Mouse (Mus musculus) granulocyte monocyte progenitor cell, adult 5-6 weeks (primary cell): ENCODE data around the gene Acoxl. TPM values are rescaled to one million over a fixed set of nuclear protein-coding genes. Genes with fewer than 3 reads are reported as not detected.
A peak's percentile ranks its signal among the peaks of the same experiment; 100 is the strongest.

Experiments used
- ATAC-seq: replicated peaks from 2 replicates; pipeline ENCODE4 v1.8.0; 2016; ENCODE audit warnings: mild to moderate bottlenecking, moderate TSS enrichment, inconsistent platforms; ENCODE audit not compliant: poor library complexity, severe bottlenecking
- total RNA-seq, 2 experiments: library from RNA; stranded (forward) in 1 of 2; stranded (reverse) in 1 of 2; fragments of 200-712, 200-1000 nt in 1 of 2; fragments of >200 nt in 1 of 2; fragmentation: Nextera tagmentation in 1 of 2; gene quantifications; 2 replicates each; pipeline ENCODE4 v1.2.3; 2014 to 2017

Gene Acoxl
- total RNA-seq, 2 experiments from 2014 or later = not detected

DNA sequence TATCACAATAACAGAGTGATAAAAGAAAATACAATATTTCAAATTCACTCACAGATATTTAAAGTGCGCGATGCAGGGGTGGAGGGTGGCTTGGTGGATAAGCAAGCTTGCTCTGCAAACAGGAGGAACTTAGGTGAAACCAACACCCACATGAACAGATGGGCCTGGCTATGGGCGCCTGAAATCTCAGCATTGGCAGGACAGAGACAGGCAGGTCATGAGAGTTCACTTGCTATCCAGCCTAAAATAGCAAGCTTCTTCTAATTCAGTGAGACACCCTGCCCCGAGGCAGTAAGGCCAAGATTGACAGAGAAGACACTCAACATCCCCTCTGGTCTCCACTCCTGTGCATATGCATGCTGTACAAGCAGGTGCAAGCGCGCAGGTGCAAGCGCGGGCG lies 263.4 kb downstream of the Acoxl start:
- no peak for ATAC-seq

- no peak for ATAC-seq
These were observed 266.1 kb downstream of the Acoxl start for GRCm38 (mm10) chr2:128104815-128105214.

- ATAC-seq = no peak
These were observed 267.0 kb downstream of the Acoxl start for GRCm38 (mm10) chr2:128105651-128106050.

- peak; percentile 93 for ATAC-seq
These were observed 272.9 kb downstream of the Acoxl start for GRCm38 (mm10) chr2:128111537-128111936.

- no peak for ATAC-seq
These were observed 275.9 kb downstream of the Acoxl start for GRCm38 (mm10) chr2:128114621-128115020.

DNA sequence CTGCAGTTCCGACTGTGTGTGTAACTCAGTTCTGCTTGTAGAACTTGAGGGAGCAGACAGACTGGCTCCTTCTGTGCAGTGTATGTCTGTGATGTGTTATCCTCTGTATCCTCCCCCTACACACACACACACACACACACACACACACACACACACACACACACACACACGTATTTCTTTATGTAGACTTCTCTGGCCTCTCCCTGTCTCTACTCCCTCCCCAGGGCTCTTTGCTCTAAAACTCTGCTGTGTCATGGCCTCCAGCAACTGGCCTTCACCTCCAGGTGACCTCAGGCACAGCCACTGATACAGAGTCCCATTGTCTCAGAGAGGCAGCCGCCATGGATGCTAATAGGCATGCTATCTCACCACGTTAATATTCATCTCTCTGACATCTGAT lies 276.9 kb downstream of the Acoxl start:
- ATAC-seq = no peak

DNA sequence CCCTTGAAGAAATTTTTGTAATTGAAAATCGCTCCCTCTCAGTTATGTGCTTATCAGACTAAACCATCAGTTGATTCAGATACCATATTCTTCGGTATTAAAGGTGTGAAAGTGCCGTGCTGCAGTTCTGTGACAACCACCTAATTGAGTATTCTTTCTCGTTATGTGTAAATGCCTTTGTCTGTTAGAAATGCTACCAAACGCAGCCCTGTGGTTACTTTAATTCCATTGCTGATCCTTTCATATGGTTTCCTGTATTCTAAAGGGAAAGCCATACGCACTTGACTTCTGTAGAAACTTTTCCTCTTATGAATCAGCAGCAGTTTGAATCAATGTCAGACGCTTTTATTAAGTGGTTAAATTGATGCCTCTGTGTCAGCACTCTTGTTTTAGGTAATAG lies 278.9 kb downstream of the Acoxl start:
- ATAC-seq = no peak

DNA sequence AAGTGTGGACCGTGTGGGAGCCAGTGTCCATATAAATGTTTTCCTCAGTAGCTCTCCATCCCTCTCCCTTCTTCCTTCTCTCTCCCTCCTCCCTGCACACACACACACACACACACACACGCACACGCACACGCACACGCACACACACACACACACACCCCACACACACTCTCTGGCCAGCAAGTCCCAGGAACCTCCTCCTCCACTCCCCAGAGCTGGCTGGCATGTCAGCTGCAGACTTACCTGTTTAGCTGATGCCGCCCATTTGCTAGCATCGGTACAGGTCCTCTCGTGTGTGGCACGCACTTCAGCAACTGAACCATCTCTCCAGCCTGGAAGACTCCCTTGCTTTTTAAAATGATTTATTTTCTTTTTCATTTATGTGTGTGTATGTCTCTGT lies 280.3 kb downstream of the Acoxl start:
- no peak for ATAC-seq

- ATAC-seq = 0 out of 2 replicates have a peak, but pooled peaks have one; percentile 7
These were observed 283.8 kb downstream of the Acoxl start for GRCm38 (mm10) chr2:128122491-128122890.

DNA sequence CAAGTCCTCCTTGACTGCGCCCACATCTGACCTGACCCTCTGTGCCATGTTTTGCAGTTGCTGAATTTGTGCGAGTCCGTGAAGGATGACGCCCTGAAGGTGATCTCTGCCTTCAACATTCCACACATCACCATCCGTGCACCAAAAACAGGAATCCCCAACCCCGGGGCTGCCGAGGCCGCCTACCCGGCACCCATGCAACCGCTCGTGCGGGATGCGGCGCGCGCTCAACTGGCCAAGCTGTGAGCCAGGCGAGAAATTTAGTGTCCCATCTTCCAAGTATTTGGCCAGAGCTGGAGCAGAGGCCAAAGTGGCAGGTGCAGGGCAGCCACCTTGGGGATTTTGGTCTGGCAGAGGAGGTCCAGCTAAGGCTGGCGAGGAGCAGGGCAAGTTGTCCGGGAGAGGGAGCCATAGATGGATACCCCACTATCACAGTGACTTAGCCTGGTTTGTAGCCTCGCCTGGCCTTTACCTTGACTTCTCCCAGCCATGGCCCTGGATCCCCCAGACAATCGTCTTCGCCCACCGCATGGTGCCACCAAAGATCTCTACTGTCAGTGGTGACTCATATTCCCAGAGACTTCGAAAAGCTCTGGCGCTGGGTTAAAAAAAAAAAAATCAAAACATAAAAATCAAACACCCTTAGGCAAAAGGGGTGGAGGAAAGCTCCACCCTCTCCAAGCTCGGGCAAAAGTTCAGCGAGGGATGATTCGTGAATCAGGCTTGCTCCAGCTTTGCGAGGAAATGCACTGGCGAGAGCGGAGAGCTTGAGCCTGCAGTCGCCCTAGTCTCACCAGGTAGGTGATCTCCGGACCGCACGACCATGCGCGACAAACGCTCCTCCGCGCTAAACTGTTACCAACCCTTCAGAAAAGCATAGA lies 284.5 kb downstream of the Acoxl start:
- no peak for ATAC-seq

DNA sequence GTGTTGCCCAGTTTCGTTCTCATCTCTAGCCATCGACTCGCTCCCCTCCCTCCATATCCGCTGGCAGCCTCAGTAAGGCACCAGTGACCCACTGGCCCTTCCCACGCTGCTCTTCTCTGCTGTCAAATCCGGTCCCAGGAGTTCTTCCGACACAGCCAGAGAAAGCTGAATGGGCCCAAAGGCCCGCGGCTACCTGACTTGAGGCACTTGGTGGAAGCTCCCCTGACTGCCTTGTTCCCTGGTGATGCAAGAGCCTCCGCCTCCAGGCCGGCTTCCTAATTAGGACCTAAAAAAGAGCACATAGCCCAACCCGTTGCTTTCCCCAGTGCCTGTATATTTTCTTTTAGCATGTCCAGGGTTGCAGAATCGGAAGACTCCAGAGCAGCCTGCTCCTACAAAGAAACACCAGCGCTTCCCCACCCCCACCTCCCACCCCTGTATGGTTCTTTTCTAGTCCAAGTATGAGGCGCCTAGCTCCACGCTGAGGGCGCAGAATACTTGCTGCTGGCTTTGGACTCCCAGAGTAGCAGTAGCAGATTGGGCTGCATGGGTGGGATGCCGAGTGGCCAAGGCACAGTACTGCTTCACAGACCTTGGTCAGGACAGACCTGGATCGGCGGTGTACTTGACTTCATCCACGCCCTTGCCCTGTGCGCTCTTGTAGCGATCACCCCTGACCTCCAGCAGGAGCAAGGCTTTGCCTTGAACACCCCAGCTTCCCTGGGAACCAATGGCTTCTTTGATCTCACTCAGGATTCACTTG lies 285.4 kb downstream of the Acoxl start:
- ATAC-seq = no peak

DNA sequence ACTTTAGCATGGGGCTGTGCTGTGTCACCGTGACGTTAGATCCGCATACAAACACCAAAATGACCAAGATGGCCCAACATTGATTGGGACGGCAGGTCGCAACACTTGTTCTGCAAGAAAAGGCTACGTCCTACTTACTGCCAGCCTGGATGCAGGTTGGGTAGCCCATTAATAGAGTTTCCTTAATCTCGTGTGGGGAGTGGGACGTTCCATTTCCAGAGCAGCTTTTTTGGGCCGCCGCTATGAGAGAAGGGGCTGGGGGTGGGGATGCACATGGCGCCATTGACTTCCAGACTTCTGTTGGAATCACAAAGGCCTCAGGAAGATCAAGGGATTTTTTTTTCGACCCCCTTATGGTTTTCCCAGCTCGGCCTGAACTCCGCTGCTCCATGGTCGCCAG lies 286.0 kb downstream of the Acoxl start:
- no peak for ATAC-seq

DNA sequence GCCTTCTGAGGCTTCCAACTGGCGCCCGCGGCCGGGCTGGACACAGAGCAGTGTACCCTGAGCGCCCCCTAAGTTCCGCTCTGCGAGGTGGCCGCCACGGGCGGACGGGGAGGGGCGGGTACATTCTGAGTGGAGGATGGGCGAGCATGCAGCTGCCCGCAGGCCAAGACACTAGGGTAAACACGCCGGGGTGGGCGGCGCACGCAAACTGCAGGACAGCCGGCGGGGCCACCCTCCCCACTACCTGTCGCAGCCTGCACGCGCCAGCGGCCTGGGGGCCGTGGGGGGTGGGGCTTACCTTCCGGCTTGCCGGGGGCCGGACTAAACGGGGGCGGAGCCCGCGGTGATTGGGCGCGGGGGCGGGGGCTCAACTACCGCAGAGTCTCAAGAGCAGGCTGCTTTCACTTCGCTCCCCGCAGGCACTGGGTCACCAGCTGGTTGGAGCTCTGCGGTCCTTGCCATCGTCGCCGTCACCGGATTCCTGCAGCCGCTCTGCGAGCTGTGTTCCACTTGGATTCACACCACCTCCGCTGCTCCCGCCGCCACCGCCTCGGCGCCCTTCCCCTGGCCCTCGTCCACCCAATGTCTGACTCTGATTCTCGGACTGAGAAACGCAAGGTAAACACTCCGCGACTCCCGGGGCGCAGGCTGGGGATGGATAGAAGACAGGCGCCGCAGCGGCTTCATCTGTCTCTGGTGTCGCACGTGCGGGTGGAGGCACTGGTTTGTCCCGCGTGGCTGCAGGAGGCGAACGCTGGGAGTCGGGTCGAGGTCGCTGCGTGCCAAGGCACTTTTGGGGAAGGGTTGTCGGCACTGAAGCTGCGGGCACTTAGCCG lies 287.2 kb downstream of the Acoxl start, which contains the start of gene Bcl2l11:
Bcl2l11 (plus strand) TSS at position 404 of the 836 bp plus-strand sequence.
- ATAC-seq = peak; percentile 60

GRCm38 (mm10) chr2:128126591-128127051 lies 287.9 kb downstream of the Acoxl start:
- no peak for ATAC-seq

DNA sequence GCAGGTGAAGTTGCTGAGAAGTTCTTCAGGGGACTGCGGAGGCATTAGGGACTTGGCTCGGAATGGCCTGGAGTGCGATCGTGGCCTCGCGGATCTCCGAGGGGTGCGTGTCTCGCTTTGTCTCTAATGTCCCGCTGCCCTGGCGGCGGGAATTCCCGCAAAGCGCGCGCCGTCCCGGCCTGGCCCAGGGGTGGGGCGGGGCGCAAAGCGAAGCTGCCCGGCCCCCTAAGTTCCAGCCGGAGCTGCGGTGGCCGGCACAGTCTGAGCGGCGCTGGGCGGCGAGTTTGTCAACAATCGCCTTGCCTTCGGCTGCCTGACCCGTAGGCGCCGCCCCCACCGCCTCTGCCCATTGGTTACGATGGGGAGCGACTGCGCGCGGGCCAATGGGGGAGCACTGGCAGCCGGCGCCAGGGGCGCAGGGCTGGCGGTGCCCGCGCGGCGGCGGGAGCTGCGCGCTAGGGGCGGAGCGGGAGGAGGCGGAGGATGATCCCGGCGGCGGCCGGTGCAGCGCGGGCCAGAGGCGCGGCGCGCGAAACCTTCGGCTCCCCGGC lies 288.5 kb downstream of the Acoxl start:
- peak; percentile 65 for ATAC-seq

GRCm38 (mm10) chr2:128127691-128128292 lies 289.1 kb downstream of the Acoxl start:
- ATAC-seq = peak; percentile 21

- no peak for ATAC-seq
These were observed 289.9 kb downstream of the Acoxl start for GRCm38 (mm10) chr2:128128532-128128931.

GRCm38 (mm10) chr2:128131503-128131902 lies 292.8 kb downstream of the Acoxl start:
- ATAC-seq = no peak

DNA sequence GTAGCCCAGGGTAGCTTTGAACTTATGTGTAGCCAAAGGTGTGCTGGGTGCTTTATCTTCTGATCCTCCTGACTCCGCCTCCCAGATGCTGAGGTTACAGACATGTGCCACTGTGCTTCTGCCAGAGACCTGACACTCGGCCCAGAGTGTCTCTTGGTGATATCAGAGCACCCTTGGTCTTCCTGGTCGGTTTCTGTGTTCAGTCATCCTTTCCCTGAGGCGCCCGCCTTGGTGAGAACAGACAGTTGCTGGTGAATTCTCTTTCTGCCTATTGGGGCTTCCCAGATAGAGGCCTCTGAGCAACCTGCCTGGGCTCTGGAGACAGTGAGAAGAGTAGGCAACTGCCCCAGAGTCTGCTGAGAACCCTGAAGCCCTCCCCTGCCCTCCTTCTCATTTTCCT lies 294.0 kb downstream of the Acoxl start:
- no peak for ATAC-seq

DNA sequence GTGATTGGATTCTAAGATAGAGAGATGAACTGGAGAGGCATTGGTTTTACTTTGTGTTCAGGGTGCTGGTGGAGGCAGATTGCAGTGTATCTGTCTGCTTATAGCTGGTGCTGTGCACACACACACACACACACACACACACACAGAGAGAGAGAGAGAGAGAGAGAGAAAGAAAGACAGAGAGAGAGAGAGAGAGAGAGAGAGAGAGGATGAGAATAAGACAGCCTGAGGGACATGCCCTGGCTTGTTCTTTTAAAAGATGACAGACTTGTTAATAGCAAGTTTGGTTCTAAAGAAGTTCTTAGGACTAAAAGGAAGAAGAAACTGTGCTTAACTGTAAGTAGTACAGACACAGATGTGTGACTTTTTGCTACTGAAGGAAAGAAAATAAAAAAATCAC lies 295.2 kb downstream of the Acoxl start:
- no peak for ATAC-seq
